Mouse (Mus musculus) myocyte (in vitro differentiated cells): Measurements from ENCODE around the gene Cldn4.

Experiments
- E2F4 ChIP-seq: IDR thresholded peaks from one replicate; pipeline ENCODE4 v1.6.1; 2011; ENCODE audit warnings: mild to moderate bottlenecking, control low read depth, moderate library complexity; ENCODE audit not compliant: insufficient read depth
- MAX ChIP-seq: IDR thresholded peaks from one replicate; pipeline ENCODE4 v1.6.1; 2011; ENCODE audit warnings: low read depth, mild to moderate bottlenecking, control low read depth
- MYOD1 ChIP-seq, 3 experiments: IDR thresholded peaks; one replicate each; pipeline ENCODE4 v1.6.1; 2011; ENCODE audit warnings: control low read depth in 2 of 3, low read depth in 2 of 3, mild to moderate bottlenecking in 2 of 3, moderate library complexity in 1 of 3; ENCODE audit not compliant: insufficient read length in 2 of 3, control insufficient read depth in 1 of 3
- MYOG ChIP-seq, 3 experiments: IDR thresholded peaks; one replicate each; pipeline ENCODE4 v1.6.1; 2011; ENCODE audit warnings: control low read depth in 2 of 3, low read depth in 2 of 3, mild to moderate bottlenecking in 2 of 3; ENCODE audit not compliant: insufficient read length in 2 of 3, control insufficient read depth in 1 of 3, insufficient read depth in 1 of 3
- POLR2A ChIP-seq: IDR thresholded peaks from one replicate; pipeline ENCODE4 v1.6.1; 2011; ENCODE audit warnings: low read depth, mild to moderate bottlenecking, control low read depth, moderate library complexity; ENCODE audit not compliant: insufficient read length
- REST ChIP-seq: IDR thresholded peaks from one replicate; pipeline ENCODE4 v1.6.1; 2011; ENCODE audit warnings: mild to moderate bottlenecking, control low read depth, moderate library complexity; ENCODE audit not compliant: insufficient read depth, insufficient read length
- TCF12 ChIP-seq: IDR thresholded peaks from one replicate; pipeline ENCODE4 v1.6.1; 2011; ENCODE audit warnings: mild to moderate bottlenecking, control low read depth; ENCODE audit not compliant: poor library complexity, insufficient read depth, severe bottlenecking
- TCF3 ChIP-seq: IDR thresholded peaks from one replicate; pipeline ENCODE4 v1.6.1; 2011; ENCODE audit warnings: low read depth, control low read depth; ENCODE audit not compliant: insufficient read length

- no peak for TF ChIP-seq POLR2A
- no peak for TF ChIP-seq REST
- no peak for TF ChIP-seq MYOG (IDR thresholded peaks at IDR 0.05; ENCODE audit: control insufficient read depth in 1 of 3, insufficient read depth in 1 of 3, insufficient read length in 2 of 3, low read depth in 2 of 3)
- no peak for TF ChIP-seq E2F4
- no peak for TF ChIP-seq MAX
- no peak for TF ChIP-seq MYOD1 (IDR thresholded peaks at IDR 0.05; ENCODE audit: control insufficient read depth in 1 of 3, insufficient read length in 2 of 3, low read depth in 2 of 3)
- no peak for TF ChIP-seq TCF12
- TF ChIP-seq TCF3 = no peak
Observed at GRCm38 (mm10) chr5:134920106-134920687, 26.5 kb downstream of the Cldn4 start.
